Mouse (Mus musculus) lung, embryonic 15.5 days (tissue): ENCODE data around the gene Krt26. TPM values are rescaled to one million over a fixed set of nuclear protein-coding genes. Genes with fewer than 3 reads are reported as not detected.

Source experiments
- ATAC-seq: fragments of 200-750 bp; cut with Nextera tagmentation; 2 replicates; pipeline ENCODE4 v1.8.0; 2017; ENCODE audit warnings: moderate number of reproducible peaks, borderline replicate concordance; ENCODE audit not compliant: low FRiP score, low TSS enrichment; ENCODE audit errors: extremely low read depth
- H3K27ac ChIP-seq: fragments of 300-500 bp; sonication (generic); 2 replicates; pipeline ENCODE4 v1.5.1; 2015; ENCODE audit warnings: moderate library complexity, mild to moderate bottlenecking, inconsistent platforms
- H3K27me3 ChIP-seq: fragments of 300-500 bp; sonication (generic); 2 replicates; pipeline ENCODE4 v1.6.1; 2015; ENCODE audit warnings: inconsistent platforms
- H3K36me3 ChIP-seq: fragments of 300-500 bp; sonication (generic); 2 replicates; pipeline ENCODE4 v1.6.1; 2015; ENCODE audit warnings: inconsistent platforms
- H3K4me1 ChIP-seq: fragments of 300-500 bp; sonication (generic); 2 replicates; pipeline ENCODE4 v1.6.1; 2015; ENCODE audit warnings: inconsistent platforms
- H3K4me2 ChIP-seq: fragments of 300-500 bp; sonication (generic); 2 replicates; pipeline ENCODE4 v1.6.1; 2015; ENCODE audit warnings: inconsistent platforms, mild to moderate bottlenecking, moderate library complexity
- H3K4me3 ChIP-seq: fragments of 300-500 bp; sonication (generic); 2 replicates; pipeline ENCODE4 v1.5.1; 2015; ENCODE audit warnings: mild to moderate bottlenecking, inconsistent platforms
- H3K9ac ChIP-seq: fragments of 300-500 bp; sonication (generic); 2 replicates; pipeline ENCODE4 v1.6.1; 2015; ENCODE audit warnings: inconsistent platforms
- H3K9me3 ChIP-seq: fragments of 300-500 bp; sonication (generic); 2 replicates; pipeline ENCODE4 v1.6.1; 2016; ENCODE audit warnings: inconsistent platforms
- WGBS: fragments of 180-500 bp; shearing (Covaris S2); methylation state at CpG from one replicate; pipeline ENCODE4 v1.1.7; 2015; 5-methylcytosine and 5-hydroxymethylcytosine counted together
- polyA plus RNA-seq: library from polyadenylated mRNA; unstranded; fragments of >200 nt; fragmentation: Nextera tagmentation; extraction: Ambion mirVana; gene quantifications from 2 replicates; pipeline ENCODE4 v1.2.1, GENCODE M21; 2015

Gene Krt26
- polyA plus RNA-seq, 1 experiment from 2014 or later, result not detected

DNA sequence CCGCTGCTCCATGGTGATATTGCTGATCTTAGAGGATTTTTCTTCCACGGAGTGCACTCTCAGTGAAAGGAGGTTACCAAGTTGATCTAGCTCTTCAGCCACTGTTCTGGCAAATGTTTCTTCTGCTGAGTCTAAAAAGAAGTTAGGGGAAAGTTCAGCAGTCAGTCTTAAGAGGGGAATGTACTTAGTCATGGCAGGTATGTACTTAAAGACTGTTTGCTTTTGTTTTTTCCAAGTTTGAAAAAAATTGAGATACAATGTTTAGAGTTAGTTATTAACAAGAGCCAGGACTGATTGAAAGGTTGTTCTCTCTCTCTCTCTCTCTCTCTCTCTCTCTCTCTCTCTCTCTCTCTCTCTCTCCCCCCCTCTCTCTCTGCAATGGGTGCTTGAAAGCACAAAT, 8.1 kb downstream of the Krt26 start:
- ATAC-seq, result no peak
- Histone ChIP-seq H3K36me3 (no peaks in the 10 kb centered on the region), H3K4me3 (no peak overlapping the region), H3K27ac (no peak overlapping the region), H3K27me3 (no peaks in the 10 kb centered on the region), H3K4me1 (no peaks in the 10 kb centered on the region), H3K9ac (no peak overlapping the region), H3K4me2 (no peak overlapping the region), H3K9me3 (no peaks in the 10 kb centered on the region)
- WGBS, result 29% methylated on average over 2 of the region's 2 CpGs

DNA sequence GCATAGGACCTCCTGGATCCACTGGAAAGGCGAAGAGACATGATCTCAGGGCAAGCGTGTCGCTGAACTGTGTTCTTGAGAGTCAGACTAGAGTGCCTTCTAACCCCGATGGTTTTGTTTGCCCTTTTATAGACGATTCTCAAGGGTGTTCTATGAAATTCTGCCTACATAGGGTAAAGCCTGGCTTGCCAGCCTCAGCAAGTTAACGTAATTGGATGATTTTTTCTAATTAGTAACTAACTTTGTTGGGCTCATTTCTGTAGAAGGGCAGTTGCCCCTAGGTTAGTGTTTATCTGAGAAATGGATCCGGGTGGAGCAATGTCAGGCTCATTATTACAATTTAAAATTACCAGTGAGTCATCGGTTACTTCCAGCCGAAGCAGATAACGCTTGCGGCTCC, 14.9 kb downstream of the Krt26 start, which contains the start of gene Krt25:
Gene Krt25, minus strand, starts transcription at position 101 of the 400 bp plus-strand sequence.
- ATAC-seq, result no peak
- Histone ChIP-seq H3K4me1 (no peaks in the 10 kb centered on the region), H3K27me3 (no peaks in the 10 kb centered on the region), H3K4me3 (no peak within 1 kb of the TSS), H3K4me2 (no peak within 1 kb of the TSS), H3K9me3 (no peaks in the 10 kb centered on the region), H3K27ac (no peak within 1 kb of the TSS), H3K9ac (no peak within 1 kb of the TSS), H3K36me3 (no peaks in the 10 kb centered on the region)
- 86% methylated on average over 11 of the region's 11 CpGs for WGBS

DNA sequence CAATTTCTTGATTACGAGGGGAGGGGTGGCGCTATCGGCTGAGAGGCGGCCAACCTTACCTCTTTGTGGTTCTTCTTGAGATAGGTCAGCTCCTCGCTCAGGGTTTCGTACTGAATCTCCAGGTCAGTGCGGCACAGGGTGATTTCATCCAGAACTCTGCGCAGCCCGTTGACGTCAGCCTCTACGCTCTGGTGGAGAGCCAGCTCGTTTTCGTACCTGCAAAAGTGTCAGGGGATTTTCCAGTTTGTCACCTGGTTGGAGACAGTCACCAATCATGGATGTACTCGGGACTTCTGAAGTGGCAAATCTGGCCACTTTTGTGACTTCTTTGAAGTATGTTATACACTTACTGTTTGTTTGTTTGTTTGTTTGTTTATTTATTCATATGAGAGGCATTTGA, 16.7 kb downstream of the Krt26 start:
- no peak for ATAC-seq
- Histone ChIP-seq H3K36me3 (no peaks in the 10 kb centered on the region), H3K4me3 (no peak overlapping the region), H3K9me3 (no peaks in the 10 kb centered on the region), H3K27ac (no peak overlapping the region), H3K4me2 (no peak overlapping the region), H3K9ac (no peak overlapping the region), H3K27me3 (no peaks in the 10 kb centered on the region), H3K4me1 (no peaks in the 10 kb centered on the region)
- WGBS, result 84% methylated on average over 14 of the region's 14 CpGs

DNA sequence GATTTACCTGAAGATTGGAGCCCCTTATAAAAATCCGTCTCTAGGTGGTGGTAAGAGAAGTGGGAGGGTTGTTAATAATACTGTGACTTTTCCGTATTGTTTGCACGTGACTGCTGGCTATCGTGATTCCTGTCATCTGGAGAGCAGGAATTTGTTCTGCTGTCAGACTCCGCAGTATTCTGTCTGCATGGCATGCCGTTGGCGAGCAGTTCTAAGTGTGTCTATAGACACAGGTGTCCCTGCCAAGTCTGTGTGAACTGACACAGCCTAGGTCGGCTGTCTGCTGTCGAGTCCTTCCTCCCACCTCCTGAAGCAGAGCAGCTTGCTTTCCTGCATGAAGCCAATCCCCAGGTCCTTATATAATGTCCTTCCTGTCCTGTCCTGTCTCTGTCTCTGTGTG, 18.6 kb downstream of the Krt26 start:
- Histone ChIP-seq H3K4me2 (0 out of 2 replicates have a peak overlapping the region, but pooled peaks have one; percentile 20), H3K4me1 (no peaks in the 10 kb centered on the region), H3K36me3 (no peaks in the 10 kb centered on the region), H3K9me3 (no peaks in the 10 kb centered on the region), H3K9ac (no peak overlapping the region), H3K27ac (no peak overlapping the region), H3K27me3 (no peaks in the 10 kb centered on the region), H3K4me3 (no peak overlapping the region)
- 29% methylated on average over 9 of the region's 9 CpGs for WGBS
- ATAC-seq, result no peak

DNA sequence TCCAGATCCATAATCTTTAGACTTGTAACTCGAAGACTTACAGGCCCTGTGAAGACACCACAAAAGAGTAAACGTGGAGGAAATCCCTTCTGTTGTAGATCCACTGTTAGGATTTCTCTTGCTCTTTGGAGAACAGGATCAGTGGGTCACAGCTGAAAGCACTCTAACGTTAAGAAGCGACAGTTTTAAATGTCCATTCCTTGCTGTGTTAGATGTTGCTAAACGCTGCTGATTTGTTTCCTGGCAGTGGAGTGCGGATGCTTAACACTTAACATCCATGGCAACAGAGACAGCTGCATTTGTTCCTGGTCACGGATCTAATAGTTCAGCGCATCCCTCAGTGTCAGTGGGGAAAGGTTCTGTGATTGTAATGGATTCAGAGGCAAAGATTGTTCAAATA, 21.2 kb downstream of the Krt26 start:
- Histone ChIP-seq H3K9ac (no peak overlapping the region), H3K36me3 (no peaks in the 10 kb centered on the region), H3K27ac (no peak overlapping the region), H3K4me1 (no peaks in the 10 kb centered on the region), H3K27me3 (no peaks in the 10 kb centered on the region), H3K4me2 (no peak overlapping the region), H3K4me3 (no peak overlapping the region), H3K9me3 (no peaks in the 10 kb centered on the region)
- WGBS, result 44% methylated on average over 8 of the region's 8 CpGs
- no peak for ATAC-seq

DNA sequence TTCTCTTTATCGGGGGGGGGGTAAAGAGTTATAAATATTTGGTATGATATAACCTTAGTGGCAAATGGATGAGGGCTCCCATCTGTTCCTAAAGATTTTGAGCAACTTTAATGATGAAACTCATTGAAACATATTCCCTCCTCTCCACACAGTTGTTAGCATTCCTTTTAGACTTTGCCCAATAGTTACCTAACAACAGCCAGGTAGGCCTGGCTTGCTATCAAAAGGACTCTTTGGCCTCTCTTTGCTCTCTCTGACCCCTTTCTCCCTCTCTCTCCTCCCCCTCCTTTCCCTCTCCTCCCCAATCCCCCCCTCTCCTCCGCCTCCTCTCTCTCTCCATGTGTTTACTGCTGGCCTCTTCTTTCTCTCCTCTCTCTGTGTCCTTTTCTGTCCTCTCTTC, 23.2 kb downstream of the Krt26 start:
- no peak overlapping the region for H3K9ac ChIP-seq
- no peaks in the 10 kb centered on the region for H3K4me1 ChIP-seq
- H3K27me3 ChIP-seq, result no peaks in the 10 kb centered on the region
- 68% methylated on average over 2 of the region's 2 CpGs for WGBS
- no peak for ATAC-seq
- H3K9me3 ChIP-seq, result no peaks in the 10 kb centered on the region
- H3K36me3 ChIP-seq, result no peaks in the 10 kb centered on the region
- H3K4me2 ChIP-seq, result no peak overlapping the region
- no peak overlapping the region for H3K4me3 ChIP-seq
- no peak overlapping the region for H3K27ac ChIP-seq

DNA sequence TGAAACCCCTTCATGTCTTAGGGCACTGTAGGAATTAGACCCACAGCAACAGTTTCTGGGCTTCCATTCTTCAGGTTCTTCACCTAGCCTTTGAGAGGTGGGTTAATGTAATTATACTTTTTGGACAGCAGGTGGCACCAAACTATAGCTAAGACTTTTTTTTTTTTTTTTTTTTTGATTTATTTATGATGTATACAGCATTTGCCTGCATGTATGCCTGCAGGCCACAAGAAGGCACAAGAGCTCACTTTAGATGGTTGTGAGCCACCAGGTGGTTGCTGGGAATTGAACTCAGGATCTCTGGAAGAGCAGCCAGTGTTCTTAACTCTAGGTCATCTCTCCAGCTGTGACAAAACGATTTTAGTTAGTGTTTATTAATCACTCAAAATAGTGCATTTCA, 26.9 kb downstream of the Krt26 start:
- Histone ChIP-seq H3K9ac (no peak overlapping the region), H3K9me3 (no peaks in the 10 kb centered on the region), H3K4me3 (no peak overlapping the region), H3K27me3 (no peaks in the 10 kb centered on the region), H3K4me2 (no peak overlapping the region), H3K4me1 (no peaks in the 10 kb centered on the region), H3K36me3 (no peaks in the 10 kb centered on the region), H3K27ac (no peak overlapping the region)
- WGBS, result 53% methylated on average over 1 of the region's 1 CpGs
- no peak for ATAC-seq

DNA sequence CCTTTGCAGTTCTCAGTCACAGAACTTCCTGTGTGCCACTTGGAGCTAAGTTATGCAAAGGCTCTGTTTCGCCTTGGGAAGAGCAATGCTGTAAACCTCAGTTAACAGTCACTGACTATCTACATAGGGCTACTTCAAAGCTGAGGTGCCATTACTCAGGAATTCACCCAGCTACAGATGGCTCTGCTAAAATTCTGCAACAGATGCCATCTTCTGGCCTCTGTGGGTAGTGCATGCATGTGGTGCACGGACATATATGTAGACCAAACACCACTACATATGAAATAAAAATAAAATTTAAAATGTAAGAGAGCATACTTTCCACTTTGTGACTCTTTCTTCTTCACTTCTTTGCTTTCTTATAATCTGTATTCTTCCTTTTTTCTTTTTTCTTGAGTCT, 30.2 kb downstream of the Krt26 start:
- no peak overlapping the region for H3K4me3 ChIP-seq
- no peaks in the 10 kb centered on the region for H3K36me3 ChIP-seq
- H3K27ac ChIP-seq, result no peak overlapping the region
- H3K9me3 ChIP-seq, result no peaks in the 10 kb centered on the region
- 27% methylated on average over 2 of the region's 2 CpGs for WGBS
- no peaks in the 10 kb centered on the region for H3K4me1 ChIP-seq
- no peaks in the 10 kb centered on the region for H3K27me3 ChIP-seq
- H3K9ac ChIP-seq, result no peak overlapping the region
- ATAC-seq, result no peak
- no peak overlapping the region for H3K4me2 ChIP-seq

DNA sequence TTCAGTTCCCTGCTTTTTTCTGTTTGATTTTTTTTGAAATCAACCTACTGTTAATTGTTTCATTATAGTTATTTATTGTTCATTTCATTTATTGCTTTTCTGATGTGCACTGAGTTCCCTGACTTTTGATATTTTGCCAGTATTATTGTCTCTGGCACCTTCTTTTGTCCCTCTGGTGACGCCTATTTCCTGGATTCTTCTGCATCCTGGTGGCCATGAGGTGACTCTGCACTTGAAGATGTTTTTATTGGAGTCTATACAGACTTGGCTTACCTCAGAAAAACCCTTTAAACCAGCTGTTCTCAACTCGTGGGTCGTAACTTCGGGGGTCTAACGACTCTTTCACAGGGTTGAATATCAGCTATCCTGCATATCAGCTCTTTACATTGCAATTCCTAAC, 42.7 kb downstream of the Krt26 start:
- Histone ChIP-seq H3K4me3 (no peak overlapping the region), H3K27ac (no peak overlapping the region), H3K27me3 (peaks cover 5% of the 10 kb centered on the region; the same call in 1 of the 2 replicates), H3K36me3 (no peaks in the 10 kb centered on the region), H3K9me3 (no peaks in the 10 kb centered on the region), H3K9ac (no peak overlapping the region), H3K4me1 (no peaks in the 10 kb centered on the region), H3K4me2 (no peak overlapping the region)
- WGBS, result 40% methylated on average over 5 of the region's 5 CpGs
- ATAC-seq, result no peak

DNA sequence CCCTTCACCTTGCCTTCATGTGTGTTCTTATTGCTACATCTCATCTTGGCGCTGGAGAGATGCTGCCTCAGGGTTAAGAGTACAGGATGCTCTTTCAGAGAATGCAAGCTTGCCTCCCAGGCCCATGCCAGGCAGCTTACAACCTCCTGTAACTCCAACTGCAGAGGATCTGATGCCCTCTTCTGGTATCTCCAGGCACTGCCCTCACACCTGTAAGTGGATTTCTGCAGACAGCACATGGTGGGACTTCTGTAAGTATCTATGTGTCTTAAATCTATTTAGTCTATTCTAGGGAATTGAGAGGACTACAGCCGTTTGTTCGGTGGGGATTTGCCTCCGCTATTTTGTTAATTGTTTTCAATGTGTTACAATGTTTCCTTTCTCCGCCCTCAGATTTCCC, 44.9 kb downstream of the Krt26 start:
- 64% methylated on average over 5 of the region's 5 CpGs for WGBS
- Histone ChIP-seq H3K4me2 (no peak overlapping the region), H3K36me3 (no peaks in the 10 kb centered on the region), H3K9me3 (no peaks in the 10 kb centered on the region), H3K4me3 (no peak overlapping the region), H3K27ac (no peak overlapping the region), H3K4me1 (no peaks in the 10 kb centered on the region), H3K27me3 (peaks cover 5% of the 10 kb centered on the region; the same call in 1 of the 2 replicates), H3K9ac (no peak overlapping the region)
- no peak for ATAC-seq

DNA sequence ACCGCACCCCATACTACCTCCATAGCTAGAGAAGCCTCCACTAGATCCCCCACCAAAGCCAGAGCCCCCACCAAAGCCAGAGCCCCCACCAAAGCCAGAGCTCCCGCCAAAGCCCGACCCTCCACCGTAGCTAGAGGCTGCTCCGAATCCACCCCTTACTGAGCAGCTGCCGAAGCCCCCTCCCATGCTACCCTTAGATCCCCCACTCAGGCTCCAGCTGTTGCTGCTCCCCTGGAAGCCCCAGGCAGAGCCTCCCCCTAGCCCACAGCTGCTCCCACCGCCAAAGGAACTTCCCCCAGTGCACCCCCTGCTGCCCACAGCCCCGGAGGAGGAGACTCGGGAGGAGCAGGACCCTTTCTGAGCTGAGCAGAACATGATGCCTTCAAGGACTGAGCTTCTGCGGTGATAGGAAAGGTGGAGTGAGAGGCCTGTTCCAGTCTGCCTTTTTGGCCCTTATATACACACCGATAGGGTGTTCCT, 52.9 kb downstream of the Krt26 start, which contains the start of gene Krt24:
Gene Krt24, minus strand, starts transcription at position 430 of the 480 bp plus-strand sequence.
- Histone ChIP-seq H3K36me3 (no peaks in the 10 kb centered on the region), H3K4me2 (no peak within 1 kb of the TSS), H3K9ac (no peak within 1 kb of the TSS), H3K4me3 (no peak within 1 kb of the TSS), H3K4me1 (no peaks in the 10 kb centered on the region), H3K27ac (no peak within 1 kb of the TSS), H3K9me3 (no peaks in the 10 kb centered on the region), H3K27me3 (no peaks in the 10 kb centered on the region)
- WGBS, result 33% methylated on average over 11 of the region's 11 CpGs
- ATAC-seq, result no peak

DNA sequence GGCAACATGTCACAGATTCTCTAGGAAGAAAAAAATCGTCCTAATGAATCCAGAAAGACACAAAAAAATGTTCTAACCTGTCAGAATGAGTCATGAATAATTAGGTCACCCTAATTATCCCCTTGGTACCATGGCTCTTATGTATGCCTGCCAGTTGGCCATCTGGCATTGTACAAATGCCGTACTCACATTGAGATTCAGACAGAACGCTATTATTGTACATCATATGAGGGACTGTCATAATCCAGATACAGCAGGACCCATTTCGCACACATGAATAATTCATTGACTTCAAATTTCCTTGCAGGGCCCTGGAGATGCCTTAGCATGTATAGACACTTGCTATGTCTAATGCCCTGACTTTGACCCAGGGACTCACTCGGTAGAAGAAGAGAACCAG, 53.8 kb downstream of the Krt26 start:
- Histone ChIP-seq H3K4me3 (no peak overlapping the region), H3K4me2 (no peak overlapping the region), H3K27ac (no peak overlapping the region), H3K9ac (no peak overlapping the region), H3K9me3 (no peaks in the 10 kb centered on the region), H3K4me1 (no peaks in the 10 kb centered on the region), H3K27me3 (no peaks in the 10 kb centered on the region), H3K36me3 (no peaks in the 10 kb centered on the region)
- no peak for ATAC-seq
- WGBS, result 79% methylated on average over 5 of the region's 5 CpGs

DNA sequence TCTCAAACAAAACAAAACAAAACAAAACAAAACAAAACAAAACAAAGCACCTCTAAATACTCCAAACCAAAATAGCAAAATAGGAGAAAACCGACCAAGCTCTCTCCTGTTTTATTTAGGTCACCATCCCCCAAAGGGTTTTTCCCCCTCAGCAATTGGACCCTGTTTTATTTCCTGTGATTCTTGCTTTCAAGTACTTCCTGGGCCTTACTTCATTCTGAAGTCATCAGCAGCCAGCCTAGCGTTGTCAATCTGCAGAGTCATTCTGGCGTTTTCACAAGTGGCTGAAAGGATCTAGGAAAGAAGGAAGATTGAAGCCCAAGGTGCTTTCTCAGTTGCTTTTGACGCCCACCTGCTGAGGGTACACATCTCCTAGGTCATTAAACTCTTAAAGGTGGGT, 54.4 kb downstream of the Krt26 start:
- no peak for ATAC-seq
- WGBS, result 38% methylated on average over 4 of the region's 4 CpGs
- Histone ChIP-seq H3K9ac (no peak overlapping the region), H3K36me3 (no peaks in the 10 kb centered on the region), H3K4me2 (no peak overlapping the region), H3K27ac (no peak overlapping the region), H3K4me1 (no peaks in the 10 kb centered on the region), H3K9me3 (no peaks in the 10 kb centered on the region), H3K27me3 (no peaks in the 10 kb centered on the region), H3K4me3 (no peak overlapping the region)
